Mouse (Mus musculus) lung, postnatal 0 days (tissue): ENCODE measurements around the gene Prex1.

Source experiments
- CTCF ChIP-seq: IDR thresholded peaks from 2 replicates; pipeline ENCODE4 v1.5.1; 2016; ENCODE audit warnings: antibody characterized with exemption, mild to moderate bottlenecking
- EP300 ChIP-seq: IDR thresholded peaks from 2 replicates; pipeline ENCODE4 v1.6.1; 2016; ENCODE audit warnings: antibody characterized with exemption, mild to moderate bottlenecking, control low read depth

- no peak for TF ChIP-seq CTCF
- no peak for TF ChIP-seq EP300
These were observed 38.9 kb downstream of the Prex1 start for GRCm38 (mm10) chr2:166674693-166675092.
